Mouse (Mus musculus) midbrain, postnatal 0 days (tissue): ENCODE measurements around the gene Glipr2. TPM values are rescaled to one million over a fixed set of nuclear protein-coding genes. Genes with fewer than 3 reads are reported as not detected.

Source experiments
- ATAC-seq: fragments of 200-750 bp; cut with Nextera tagmentation; 2 replicates; pipeline ENCODE4 v1.8.0; 2017; ENCODE audit warnings: moderate number of reproducible peaks, mild to moderate bottlenecking, moderate TSS enrichment, moderate library complexity; ENCODE audit not compliant: low FRiP score
- DNase-seq: peaks from one replicate; pipeline ENCODE4 v3.0.0-alpha.2; 2015; ENCODE audit warnings: low spot score
- H3K27ac ChIP-seq: fragments of 300-500 bp; sonication (generic); 2 replicates; pipeline ENCODE4 v1.5.1; 2014; ENCODE audit warnings: low read depth, mild to moderate bottlenecking, low read length, mixed read lengths
- H3K27me3 ChIP-seq: fragments of 300-500 bp; sonication (generic); 2 replicates; pipeline ENCODE4 v1.6.1; 2014; ENCODE audit warnings: low read length, control low read depth, mixed read lengths; ENCODE audit not compliant: insufficient read depth
- H3K36me3 ChIP-seq: fragments of 300-500 bp; sonication (generic); 2 replicates; pipeline ENCODE4 v1.6.1; 2014; ENCODE audit warnings: low read length, control low read depth, mixed read lengths; ENCODE audit not compliant: insufficient read depth
- H3K4me1 ChIP-seq: fragments of 300-500 bp; sonication (generic); 2 replicates; pipeline ENCODE4 v1.6.1; 2014; ENCODE audit warnings: mild to moderate bottlenecking, control low read depth, antibody characterized with exemption, low read length, mixed read lengths; ENCODE audit not compliant: insufficient read depth
- H3K4me2 ChIP-seq: fragments of 300-500 bp; sonication (generic); 2 replicates; pipeline ENCODE4 v1.6.1; 2014; ENCODE audit warnings: low read depth, mild to moderate bottlenecking, low read length, mixed read lengths; ENCODE audit not compliant: poor library complexity, severe bottlenecking
- H3K4me3 ChIP-seq: fragments of 300-500 bp; sonication (generic); 2 replicates; pipeline ENCODE4 v1.5.1; 2014; ENCODE audit warnings: low read depth, mild to moderate bottlenecking, low read length, moderate library complexity
- H3K9ac ChIP-seq: fragments of 300-500 bp; sonication (generic); replicated peaks from 2 replicates; pipeline ENCODE4 v1.6.1; 2014; ENCODE audit warnings: mild to moderate bottlenecking, low read length, moderate library complexity, mixed read lengths; ENCODE audit not compliant: poor library complexity, severe bottlenecking
- H3K9me3 ChIP-seq: fragments of 300-500 bp; sonication (generic); 2 replicates; pipeline ENCODE4 v1.6.1; 2016; ENCODE audit warnings: low read length, control low read depth
- CTCF ChIP-seq: IDR thresholded peaks from 2 replicates; pipeline ENCODE4 v1.5.1; 2016; ENCODE audit warnings: antibody characterized with exemption, mild to moderate bottlenecking
- whole genome bisulfite sequencing: fragments of 180-500 bp; shearing (Covaris S2); extraction: QIAGEN DNeasy Blood & Tissue Kit; methylation state at CpG from one replicate; pipeline ENCODE4 v1.1.7; 2014; 5-methylcytosine and 5-hydroxymethylcytosine counted together
- polyA plus RNA-seq: library from polyadenylated mRNA; unstranded; fragments of >200 nt; fragmentation: Nextera tagmentation; extraction: Ambion mirVana; gene quantifications from 2 replicates; pipeline ENCODE4 v1.2.1, GENCODE M21; 2015
- total RNA-seq: library from RNA; depleted of rRNA; stranded (reverse); fragments of >200 nt; gene quantifications from 2 replicates; pipeline ENCODE4 v1.2.3, GENCODE M21; 2014

Glipr2 gene
- total and polyA plus RNA-seq, 2 experiments from 2014 or later = 16.5 to 18.2 TPM

DNA sequence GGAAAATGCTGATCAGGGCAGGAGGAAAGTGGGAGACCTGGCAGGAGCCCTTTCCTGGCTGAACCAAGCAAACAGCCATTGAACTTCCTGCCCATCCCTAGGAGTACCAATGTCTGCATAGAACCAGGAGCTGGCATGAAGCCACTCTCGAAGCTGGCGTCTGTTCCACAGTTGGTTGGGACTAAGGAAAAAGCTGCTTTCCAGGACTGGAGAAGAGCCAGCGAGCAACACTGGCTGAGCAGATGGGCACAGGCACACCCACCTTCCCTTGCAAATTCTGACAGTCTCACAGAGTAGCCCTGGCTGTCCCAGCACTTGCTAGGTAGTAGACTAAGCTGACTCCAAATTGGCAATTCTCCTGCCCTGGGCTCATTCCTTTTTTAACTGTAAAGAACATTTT is 22.5 kb downstream of the Glipr2 start:
- Histone ChIP-seq H3K4me3 (no peak overlapping the region), H3K9me3 (no peaks in the 10 kb centered on the region), H3K9ac (no peak overlapping the region), H3K4me1 (no peaks in the 10 kb centered on the region), H3K27ac (no peak overlapping the region), H3K4me2 (no peak overlapping the region), H3K36me3 (no peaks in the 10 kb centered on the region), H3K27me3 (no peaks in the 10 kb centered on the region)
- no peak for TF ChIP-seq CTCF
- WGBS = 67% methylated on average over 3 of the region's 3 CpGs
- no peak for ATAC-seq
- peak; percentile 92 for DNase-seq

DNA sequence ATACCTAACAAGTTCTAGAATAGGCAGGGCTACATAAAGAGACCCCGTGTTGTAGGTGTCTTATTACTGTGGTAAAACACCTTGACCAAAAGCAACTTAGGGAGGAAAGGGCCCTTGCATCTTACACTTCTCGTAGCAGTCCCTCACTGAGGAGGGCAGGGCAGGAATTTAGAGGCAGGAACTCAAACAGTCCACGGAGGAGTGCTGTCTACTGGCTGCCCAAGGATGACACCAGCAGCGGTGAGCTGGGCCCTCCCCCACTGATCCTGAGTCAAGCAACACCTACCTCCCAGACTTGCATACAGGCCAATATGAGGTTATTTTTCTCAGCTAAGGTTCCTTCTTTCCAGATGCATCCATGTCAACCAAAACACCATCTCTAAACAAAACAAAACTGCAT is 23.0 kb downstream of the Glipr2 start:
- Histone ChIP-seq H3K4me1 (no peaks in the 10 kb centered on the region), H3K27ac (no peak overlapping the region), H3K36me3 (no peaks in the 10 kb centered on the region), H3K4me2 (no peak overlapping the region), H3K9me3 (no peaks in the 10 kb centered on the region), H3K4me3 (no peak overlapping the region), H3K27me3 (no peaks in the 10 kb centered on the region), H3K9ac (no peak overlapping the region)
- no peak for TF ChIP-seq CTCF
- DNase-seq = no peak
- WGBS = 83% methylated on average over 4 of the region's 4 CpGs
- no peak for ATAC-seq

DNA sequence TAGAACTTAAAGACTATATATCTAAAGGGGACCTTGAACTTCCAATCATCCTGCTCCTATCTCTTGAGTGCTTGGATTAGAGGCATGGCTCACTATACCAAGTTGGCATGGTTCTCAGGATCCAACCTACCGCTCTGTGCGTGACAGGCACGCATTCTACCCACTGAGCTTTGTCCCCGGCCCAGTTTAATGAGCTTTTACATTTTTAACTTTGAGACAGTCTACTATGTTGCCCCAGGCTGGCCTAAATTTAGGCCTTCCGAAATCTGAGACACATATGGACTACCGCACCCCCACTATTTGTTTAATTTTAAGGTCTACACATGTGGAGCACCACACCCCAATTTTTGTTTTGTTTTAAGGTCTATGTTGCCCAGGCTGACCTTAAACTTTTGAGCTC is 23.6 kb downstream of the Glipr2 start:
- TF ChIP-seq CTCF = no peak
- no peaks in the 10 kb centered on the region for H3K9me3 ChIP-seq
- no peak overlapping the region for H3K27ac ChIP-seq
- H3K4me1 ChIP-seq = no peaks in the 10 kb centered on the region
- no peak for DNase-seq
- 96% methylated on average over 6 of the region's 6 CpGs for WGBS
- no peak for ATAC-seq
- no peaks in the 10 kb centered on the region for H3K27me3 ChIP-seq
- no peak overlapping the region for H3K4me2 ChIP-seq
- H3K4me3 ChIP-seq = no peak overlapping the region
- no peak overlapping the region for H3K9ac ChIP-seq
- H3K36me3 ChIP-seq = no peaks in the 10 kb centered on the region

DNA sequence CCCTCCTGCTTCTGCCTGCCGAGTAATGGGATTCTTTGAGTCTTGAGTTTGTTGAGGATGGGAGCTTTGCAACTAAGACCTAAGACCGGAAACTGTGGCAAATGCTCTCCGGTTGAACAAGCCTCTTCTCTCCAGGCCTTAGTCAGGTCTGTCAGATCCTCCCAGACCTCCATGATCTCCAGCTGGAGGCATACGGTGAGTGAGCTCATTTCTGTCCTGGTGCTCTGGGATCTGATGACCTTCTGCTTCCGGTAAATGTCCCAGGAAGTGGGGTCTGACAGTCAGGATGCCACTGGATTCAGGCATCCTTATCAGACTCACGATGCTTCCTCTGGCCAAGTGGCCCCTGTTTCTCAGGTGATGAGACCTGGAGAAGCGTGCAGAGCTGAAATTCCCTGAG is 24.1 kb downstream of the Glipr2 start:
- 89% methylated on average over 7 of the region's 7 CpGs for WGBS
- Histone ChIP-seq H3K9me3 (no peaks in the 10 kb centered on the region), H3K4me3 (no peak overlapping the region), H3K27me3 (no peaks in the 10 kb centered on the region), H3K4me2 (no peak overlapping the region), H3K27ac (no peak overlapping the region), H3K4me1 (no peaks in the 10 kb centered on the region), H3K9ac (no peak overlapping the region), H3K36me3 (no peaks in the 10 kb centered on the region)
- ATAC-seq = no peak
- TF ChIP-seq CTCF = no peak
- no peak for DNase-seq

DNA sequence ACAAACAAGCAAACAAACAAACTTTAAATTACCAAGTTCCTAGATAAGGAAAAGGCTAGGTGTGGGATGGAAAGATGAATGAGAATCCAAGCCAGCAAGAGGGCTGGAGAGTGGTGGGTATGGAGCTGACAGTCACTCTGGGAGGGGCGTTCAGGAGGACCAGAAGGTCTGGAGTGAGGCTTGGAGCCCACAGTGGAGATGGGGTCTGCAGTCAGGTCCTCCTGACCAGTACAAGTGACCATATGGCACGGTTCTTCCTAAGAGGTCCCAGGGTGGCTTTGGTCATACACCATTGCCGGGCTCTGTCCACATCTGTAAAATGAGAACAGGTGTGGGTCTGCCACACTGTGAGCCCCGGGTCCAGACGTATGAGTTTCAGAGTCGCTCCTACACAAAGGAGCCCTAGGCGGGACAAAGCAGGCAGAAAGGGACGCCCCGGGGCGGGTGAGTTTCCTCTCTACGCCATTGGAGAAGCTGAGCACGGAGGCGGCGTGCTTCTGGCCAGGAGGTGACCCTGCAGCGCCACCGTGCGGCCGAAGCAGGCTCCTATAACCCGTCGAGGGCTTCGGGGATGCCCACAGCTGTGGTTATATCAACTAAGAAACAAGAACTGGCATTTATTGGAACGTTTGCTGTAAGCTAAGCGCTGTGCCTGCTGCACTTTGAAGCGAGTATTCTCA is 25.0 kb downstream of the Glipr2 start:
- no peaks in the 10 kb centered on the region for H3K27me3 ChIP-seq
- TF ChIP-seq CTCF = peak; percentile 96
- H3K9me3 ChIP-seq = no peaks in the 10 kb centered on the region
- no peaks in the 10 kb centered on the region for H3K36me3 ChIP-seq
- H3K27ac ChIP-seq = no peak overlapping the region
- no peak overlapping the region for H3K9ac ChIP-seq
- WGBS = 3% methylated on average over 24 of the region's 24 CpGs
- DNase-seq (peak; percentile 93), ATAC-seq (peak; percentile 93)
- peak overlapping the region; percentile 33 for H3K4me3 ChIP-seq
- no peaks in the 10 kb centered on the region for H3K4me1 ChIP-seq
- peak overlapping the region; percentile 65 for H3K4me2 ChIP-seq

DNA sequence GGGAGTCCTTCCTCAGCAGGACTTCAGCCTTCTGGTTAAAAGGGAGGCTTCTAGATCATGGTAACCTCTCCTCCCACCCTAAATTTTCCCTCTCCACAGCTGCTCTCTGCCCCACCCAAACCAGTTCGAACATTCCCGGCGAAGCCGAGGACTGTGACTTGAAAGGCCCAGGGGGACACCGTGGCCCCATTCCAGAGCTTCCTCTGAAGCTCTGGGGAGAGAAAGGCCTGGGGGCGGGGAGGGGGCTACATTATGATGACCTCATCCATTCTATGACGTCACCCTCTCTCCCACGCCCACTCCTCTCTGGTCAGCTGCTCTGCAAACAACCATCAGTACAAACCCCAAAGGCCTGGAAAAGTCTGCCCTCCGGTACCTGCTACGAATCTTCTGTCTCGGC is 26.0 kb downstream of the Glipr2 start, which contains the start of gene Ccin:
TSS of gene Ccin (plus strand) at position 303 of the 400 bp plus-strand sequence.
- no peaks in the 10 kb centered on the region for H3K9me3 ChIP-seq
- no peaks in the 10 kb centered on the region for H3K4me1 ChIP-seq
- H3K4me2 ChIP-seq = peak within 1 kb of the TSS; percentile 65
- DNase-seq = no peak
- peak within 1 kb of the TSS; percentile 33 for H3K4me3 ChIP-seq
- no peak for TF ChIP-seq CTCF
- no peaks in the 10 kb centered on the region for H3K36me3 ChIP-seq
- H3K27me3 ChIP-seq = no peaks in the 10 kb centered on the region
- no peak for ATAC-seq
- 79% methylated on average over 11 of the region's 11 CpGs for WGBS
- no peak within 1 kb of the TSS for H3K9ac ChIP-seq
- H3K27ac ChIP-seq = no peak within 1 kb of the TSS
